Mouse (Mus musculus): ENCODE measurements around the gene Apc2.
A peak's percentile ranks its signal among the peaks of the same experiment; 100 is the strongest.
"Not testable (repeated sequence)": the region's sequence is repeated elsewhere in the genome, so short reads cannot be mapped to it uniquely, and the experiment has no call there.

The Apc2 gene

GRCm38 (mm10) chr10:80295618-80296425 lies at the start of gene Apc2:
Gene Apc2 (plus strand): TSS chr10:80295977.
- DNase-seq (ENCODE audit: low read depth), result peak; percentile 69

DNA sequence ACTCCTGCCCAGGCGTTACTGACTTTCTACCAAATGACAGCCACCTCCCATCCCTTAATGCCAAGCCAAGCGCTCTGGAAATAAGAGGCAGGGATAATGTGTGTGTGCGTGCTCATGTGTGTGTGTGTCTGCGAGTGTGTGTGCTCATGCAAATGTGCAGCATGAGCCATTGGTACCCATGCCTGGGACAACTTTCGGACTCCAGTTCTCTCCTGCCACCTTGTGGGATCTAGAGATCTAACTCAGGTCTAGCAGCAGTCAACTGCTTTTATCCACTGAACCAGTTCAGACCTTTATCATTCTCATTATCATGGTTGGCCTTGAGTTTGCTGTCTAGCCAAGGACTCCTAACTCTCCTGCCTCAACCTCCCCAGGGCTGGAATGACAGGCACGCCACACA lies 47.9 kb upstream of the Apc2 start:
- DNase-seq (ENCODE audit: low read depth), result peak; percentile 85

DNA sequence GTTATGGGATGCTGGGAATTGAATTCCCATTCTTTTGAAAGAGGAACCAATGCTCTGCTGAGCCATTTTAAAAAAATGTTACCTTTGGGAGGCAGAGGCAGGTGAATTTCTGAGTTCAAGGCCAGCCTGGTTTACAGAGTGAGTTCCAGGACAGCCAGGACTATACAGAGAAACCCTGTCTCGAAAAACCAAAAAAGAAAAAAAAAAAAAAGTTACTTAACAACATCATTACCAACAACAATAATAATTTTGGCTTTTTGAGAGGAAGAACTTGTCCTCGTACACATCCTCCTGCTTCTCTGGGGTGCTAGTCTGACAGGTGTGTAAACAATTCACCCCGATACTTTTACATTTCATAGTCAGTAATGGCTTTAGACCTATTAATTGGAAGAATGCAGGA lies 47.3 kb upstream of the Apc2 start:
- not testable (repeated sequence) for DNase-seq (ENCODE audit: low read depth)

DNA sequence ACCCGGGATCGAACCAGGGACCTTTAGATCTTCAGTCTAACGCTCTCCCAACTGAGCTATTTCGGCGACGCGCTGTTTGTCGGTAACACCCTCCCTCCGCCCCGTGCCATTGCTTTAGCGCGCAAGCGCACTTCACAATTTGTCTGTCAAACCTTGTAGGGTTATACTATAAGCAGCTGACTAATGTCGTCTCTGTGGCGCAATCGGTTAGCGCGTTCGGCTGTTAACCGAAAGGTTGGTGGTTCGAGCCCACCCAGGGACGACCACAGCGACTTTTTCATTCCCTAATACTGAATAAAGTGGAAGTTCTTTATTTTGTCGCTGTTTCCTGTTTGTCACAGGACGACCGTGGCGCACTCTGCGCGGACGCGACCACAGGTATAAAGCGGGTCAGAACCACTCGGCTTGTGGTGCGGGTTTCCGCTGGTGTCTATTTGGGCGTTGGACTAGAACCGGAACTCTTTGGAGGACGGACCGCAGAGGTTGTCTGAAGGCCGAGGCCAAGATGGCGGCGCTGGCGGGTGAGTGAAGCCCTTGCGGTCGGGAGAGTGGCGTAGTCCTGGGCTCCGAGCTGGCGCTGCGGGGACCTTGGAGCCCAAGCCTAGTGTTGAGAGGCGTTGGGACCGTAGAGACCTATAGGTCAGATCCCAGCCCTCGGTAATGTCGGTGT lies 46.7 kb upstream of the Apc2 start, which contains the start of gene Ndufs7:
TSS of gene Ndufs7 (plus strand) at position 151 of the 670 bp plus-strand sequence.
- peak; percentile 97 for DNase-seq (ENCODE audit: low read depth)

DNA sequence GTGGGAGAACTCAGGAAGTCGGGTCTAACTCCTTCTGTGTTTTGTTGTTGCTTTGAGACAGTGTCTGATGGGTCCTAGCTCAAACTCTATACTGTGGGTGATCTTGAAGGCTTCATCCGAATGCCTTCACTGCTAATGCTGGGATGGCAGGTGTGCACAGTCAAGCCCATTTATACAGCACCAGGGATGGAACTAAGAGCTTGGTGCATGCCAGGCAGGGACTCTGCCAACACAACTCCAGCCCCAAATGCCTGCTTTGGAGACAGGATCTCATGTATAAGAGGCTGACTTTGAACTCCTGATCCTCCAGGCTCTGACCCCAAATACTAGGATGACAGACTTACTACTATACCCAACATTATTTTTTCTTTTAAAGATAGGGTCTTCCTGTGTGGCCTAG lies 45.7 kb upstream of the Apc2 start:
- DNase-seq (ENCODE audit: low read depth), result no peak

DNA sequence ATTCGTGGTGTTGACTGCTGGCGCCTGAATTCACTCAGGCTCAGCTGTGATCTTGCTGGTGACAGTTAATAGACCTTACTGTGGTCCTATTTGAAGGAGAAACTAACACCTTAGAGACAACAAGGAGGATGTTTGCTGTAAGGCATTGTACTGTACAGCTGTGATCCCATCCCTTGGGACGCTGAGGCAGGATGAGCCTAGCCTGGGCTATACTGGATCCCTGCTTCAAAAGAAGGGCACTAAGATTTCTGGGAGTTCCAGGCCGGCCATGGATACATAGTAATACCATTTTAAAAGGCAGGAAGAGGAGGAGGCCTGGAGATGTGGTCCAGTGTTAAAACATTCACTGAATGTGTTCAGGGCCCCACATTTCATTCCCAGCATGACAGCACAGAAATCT lies 45.2 kb upstream of the Apc2 start:
- no peak for DNase-seq (ENCODE audit: low read depth)

GRCm38 (mm10) chr10:80252011-80252410 lies 43.8 kb upstream of the Apc2 start:
- DNase-seq (ENCODE audit: low read depth), result no peak

DNA sequence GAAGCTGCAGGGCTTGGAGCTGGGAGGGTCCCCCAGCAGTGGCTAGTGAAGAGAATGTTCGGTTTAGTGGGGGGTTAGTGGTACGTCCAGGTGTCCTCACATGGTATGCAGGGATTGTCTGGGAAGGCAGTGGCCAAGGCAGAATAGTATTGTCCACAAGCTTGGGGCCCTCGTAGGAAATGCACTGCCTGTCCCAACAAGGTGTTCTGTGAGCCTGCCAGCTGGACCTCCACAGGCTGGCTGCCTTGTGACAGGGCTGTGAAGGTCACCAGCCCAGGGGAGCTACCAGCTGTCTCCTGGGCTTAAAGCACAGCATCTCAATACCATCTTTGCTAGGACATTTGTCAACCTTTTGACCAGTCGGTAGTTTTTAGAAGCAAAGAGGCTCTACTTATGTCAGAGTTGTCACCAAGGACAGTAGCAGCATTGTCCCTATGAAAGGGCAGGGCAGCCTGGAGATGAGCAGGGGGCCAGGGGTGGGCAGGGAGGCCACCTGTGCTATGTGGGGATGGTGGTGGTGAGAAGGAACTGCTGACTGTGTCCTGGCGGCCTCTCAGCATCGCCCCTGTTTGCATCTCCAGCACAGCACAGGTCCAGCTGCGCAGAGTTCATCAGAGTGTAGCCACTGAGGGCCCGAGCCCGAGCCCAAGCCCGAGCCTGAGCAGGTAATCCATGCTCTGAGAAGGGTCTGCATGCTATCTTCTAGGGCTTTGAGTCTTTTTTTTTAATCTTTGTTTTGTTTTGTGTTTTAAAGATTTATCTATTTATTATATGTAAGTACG lies 43.1 kb upstream of the Apc2 start:
- no peak for DNase-seq (ENCODE audit: low read depth)

- no peak for DNase-seq (ENCODE audit: low read depth)
These were observed 42.2 kb upstream of the Apc2 start for GRCm38 (mm10) chr10:80253551-80253950.

- DNase-seq (ENCODE audit: low read depth), result no peak
These were observed 41.2 kb upstream of the Apc2 start for GRCm38 (mm10) chr10:80254331-80255297.

DNA sequence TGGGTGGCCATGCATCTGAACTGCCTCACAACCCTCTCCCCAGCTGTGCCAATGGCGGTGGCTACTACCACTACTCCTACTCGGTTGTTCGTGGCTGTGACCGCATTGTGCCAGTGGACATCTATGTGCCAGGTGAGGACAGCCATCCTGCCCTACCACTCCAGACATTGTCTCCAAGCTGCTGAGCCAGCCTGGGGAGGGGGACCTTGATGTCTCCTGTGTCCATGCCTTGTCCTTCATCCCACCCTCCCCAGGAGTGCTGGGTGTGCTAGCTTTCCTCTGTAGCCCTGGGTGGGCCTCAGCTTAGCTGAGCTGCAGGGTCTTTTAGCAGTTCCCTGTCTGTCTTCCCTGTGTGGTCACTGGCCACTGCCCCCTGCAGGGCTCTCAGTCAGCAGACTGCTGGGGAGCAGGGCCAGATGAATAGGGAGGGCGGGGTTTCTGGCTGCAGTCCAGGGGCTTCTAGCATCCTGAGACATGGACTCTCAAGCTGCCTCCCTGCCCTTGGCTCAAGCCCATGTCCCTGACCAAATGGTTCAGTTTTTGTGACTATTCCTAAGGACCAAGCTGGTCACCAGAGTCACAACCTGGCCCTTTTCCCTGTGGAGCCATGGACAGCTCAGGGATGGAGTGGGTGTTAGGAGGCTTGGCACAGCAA lies 39.8 kb upstream of the Apc2 start:
- DNase-seq (ENCODE audit: low read depth), result no peak

DNA sequence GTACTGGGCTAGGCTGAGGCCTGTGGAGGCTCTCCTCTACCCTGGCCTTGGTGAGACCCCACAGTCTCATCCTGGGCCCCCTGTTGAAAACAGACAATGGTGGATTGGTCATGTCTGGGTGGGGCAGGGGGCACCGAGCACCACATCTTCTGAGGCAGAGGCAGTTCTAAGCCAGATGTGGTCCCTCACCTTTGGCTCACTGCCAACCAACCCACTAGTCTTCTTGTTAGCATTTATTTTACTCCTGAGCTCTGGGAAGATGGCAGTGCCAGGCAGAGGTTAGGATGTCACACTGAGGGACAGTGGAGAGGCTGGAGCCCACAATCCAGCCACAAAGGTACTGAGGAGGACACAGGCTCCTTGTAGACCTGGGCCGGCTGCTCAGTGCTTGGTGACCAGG lies 37.8 kb upstream of the Apc2 start:
- no peak for DNase-seq (ENCODE audit: low read depth)

DNA sequence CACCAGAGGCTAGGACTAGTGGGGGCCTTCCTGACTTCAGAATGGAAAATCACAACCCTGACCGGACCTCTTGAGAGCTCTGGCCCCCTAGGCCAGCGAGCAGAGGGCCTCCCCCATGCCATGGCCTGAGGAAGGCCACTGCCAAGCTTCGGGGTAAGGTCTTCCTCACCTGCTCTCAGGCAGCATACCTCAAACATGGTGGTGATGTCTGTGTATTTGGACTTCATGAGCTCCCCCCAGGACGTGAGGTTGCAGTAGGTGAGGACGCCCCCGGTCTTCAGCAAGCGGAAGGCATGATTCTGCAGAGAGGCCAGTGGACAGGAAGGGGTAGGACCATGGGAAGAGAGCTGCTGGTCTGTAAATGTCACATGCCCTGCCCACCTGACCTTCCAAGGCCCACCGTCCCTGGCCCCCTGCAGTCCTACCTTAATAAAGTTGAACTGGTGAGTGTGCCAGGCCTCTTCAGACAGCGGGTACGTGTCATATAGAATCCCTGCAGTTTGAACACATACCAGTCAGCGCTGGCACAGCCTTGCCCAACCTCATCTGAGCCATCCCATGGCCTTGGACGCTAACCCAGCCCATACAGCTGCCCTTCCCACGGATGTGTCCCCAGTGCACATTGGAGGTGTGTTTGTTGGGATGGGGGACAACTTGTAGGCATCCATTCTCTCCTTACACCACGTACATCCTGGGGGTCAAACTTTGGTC lies 36.9 kb upstream of the Apc2 start:
- no peak for DNase-seq (ENCODE audit: low read depth)

DNA sequence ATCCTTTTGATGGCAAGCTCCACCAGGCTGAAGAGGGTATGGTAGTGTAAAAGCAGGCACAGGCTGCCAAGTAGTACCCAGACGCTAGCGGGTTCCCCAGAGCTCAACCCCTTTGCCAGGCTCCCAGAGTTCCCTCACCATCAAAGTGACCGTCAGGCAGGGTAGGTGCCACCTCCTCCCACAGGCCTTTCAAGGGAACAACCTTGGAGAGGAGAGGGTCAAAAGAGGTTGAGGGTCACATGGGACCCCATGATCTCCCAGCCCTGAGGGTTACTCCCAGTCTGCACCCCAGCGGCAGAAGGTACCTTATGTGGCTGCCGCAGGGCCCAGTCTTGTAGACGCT lies 36.3 kb upstream of the Apc2 start:
- DNase-seq (ENCODE audit: low read depth), result no peak

- DNase-seq (ENCODE audit: low read depth), result no peak
These were observed 35.7 kb upstream of the Apc2 start for GRCm38 (mm10) chr10:80259861-80260641.

DNA sequence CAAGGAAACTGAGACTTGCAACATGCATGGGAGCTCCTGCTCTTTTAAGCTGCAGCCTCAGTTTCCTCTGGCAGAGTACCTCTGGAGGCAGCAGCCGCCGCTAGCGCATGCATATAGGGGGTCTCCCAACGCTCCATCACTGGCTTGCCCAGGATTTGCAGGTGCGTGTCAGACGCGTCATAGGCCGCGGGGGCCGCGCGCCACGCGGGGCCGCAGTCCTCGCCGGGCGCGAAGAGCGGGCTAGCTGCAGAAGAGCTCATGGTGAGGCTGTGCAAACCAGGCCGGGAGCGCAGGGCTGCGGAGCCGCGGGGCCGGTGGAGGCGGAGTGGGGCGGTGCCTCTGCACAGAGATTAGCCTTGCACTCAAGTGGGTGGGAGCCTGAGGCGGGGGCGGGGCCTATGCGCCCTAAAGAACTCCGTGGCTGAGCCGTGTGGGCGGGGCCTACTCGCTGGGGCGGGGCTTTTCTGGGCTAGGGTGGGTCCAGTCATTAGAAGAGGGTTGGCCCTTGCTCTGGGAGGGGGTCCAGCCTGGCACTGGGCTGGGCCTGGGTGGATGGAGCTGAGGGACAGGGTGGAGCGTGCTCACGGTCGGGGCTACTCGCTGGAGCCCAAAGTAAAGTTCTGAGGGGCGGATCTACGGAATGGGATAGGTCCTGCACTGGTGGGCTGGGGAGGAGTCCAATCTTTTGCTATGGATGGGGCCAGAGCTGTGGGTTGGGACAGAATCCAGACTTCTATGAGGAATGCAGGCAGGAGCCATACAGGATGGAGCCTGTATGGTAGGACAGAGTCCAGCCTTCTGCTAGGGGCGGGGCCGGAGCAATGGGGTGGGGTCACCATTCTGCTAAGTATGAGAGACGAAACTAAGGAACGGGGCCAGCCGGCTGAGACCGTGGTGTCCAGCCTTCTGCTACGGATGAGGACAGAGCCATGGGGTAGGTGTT lies 34.9 kb upstream of the Apc2 start, which contains the start of the genes Gamt and Dazap1:
TSS of gene Gamt (minus strand) at position 371 of the 943 bp plus-strand sequence.
TSS of gene Dazap1 (plus strand) at position 845 of the 943 bp plus-strand sequence.
- peak; percentile 99 for DNase-seq (ENCODE audit: low read depth)

DNA sequence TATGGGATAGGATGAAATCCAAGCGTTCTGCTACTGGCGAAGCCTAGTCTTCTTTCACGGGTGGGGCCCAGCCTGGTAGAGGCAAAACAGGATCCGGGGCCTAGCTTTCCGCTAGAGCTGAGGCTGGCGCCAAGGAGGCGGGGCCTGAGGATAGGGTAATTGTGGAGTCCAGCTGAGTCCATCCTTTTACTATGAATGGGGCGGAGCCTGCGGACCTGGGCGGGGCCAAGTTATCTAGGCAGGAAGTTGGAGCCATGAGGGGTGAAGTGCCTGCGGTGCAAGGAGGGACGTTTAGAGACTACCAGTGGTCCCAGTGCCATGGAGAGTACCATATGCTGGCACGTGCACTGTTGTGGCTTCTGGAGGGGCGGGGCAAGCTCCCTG lies 34.2 kb upstream of the Apc2 start:
- DNase-seq (ENCODE audit: low read depth), result peak; percentile 100

DNA sequence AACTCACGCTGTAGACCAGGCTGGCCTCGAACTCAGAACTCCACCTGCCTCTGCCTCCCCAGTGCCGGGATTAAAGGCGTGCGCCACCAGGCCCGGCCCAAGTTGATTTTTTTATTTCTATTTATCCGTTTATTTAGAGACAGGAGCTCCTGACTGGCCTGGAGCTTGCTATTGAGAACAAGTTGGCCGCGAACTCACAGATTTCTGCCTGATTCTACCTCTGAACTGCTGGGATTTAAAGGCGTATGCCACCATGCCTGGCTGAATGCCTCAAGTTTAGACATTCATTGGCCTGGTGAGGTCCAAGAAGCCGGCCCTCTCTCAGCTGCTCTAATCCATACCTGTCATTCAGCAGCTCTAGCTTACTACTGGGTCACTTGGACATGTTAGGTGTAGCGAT lies 33.6 kb upstream of the Apc2 start:
- peak; percentile 38 for DNase-seq (ENCODE audit: low read depth)
